Mouse (Mus musculus): ENCODE results near the gene Serpind1. TPM values are rescaled to one million over a fixed set of nuclear protein-coding genes. Genes with fewer than 3 reads are reported as not detected.

Gene Serpind1
- 3.8 TPM in 2 replicates for polyA plus RNA-seq (2012; rRNA removed)

DNA sequence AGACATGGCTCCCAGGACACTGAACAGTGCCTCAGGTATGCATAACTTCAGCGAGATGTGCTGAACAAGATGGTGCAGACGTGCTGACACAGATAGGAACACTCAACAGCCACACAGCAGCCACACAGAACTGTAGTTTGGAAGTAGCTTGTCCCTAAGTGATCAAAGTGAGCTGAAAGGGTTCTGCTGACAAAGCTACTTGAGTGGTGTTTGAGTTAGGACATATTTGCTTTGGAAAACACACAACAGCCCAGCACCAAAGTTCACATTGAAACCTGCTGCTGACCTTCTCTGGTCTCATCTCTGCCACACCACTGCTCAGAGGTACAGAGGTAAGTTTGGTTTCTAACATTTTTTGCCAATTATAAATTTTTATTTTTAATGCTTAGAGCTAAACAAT is at the start of gene Serpind1:
Serpind1 (plus strand) TSS at position 256 of the 400 bp plus-strand sequence.
- TF ChIP-seq POLR2A (IDR thresholded peaks at IDR 0.05; ENCODE audit: extremely low read depth, insufficient read depth, low read length) (no peak), CTCF (IDR thresholded peaks at IDR 0.05; ENCODE audit: extremely low read depth, insufficient read depth, low read length) (no peak)
- peaks cover 4% of the 10 kb centered on the region; the same call in 1 of the 2 replicates for H3K4me1 ChIP-seq (ENCODE audit: control insufficient read depth, insufficient read depth, low read length)
- H3K27ac ChIP-seq (ENCODE audit: insufficient read depth, low read length), result peak within 1 kb of the TSS; percentile 69; the same call in 1 of the 2 replicates
- H3K4me3 ChIP-seq (ENCODE audit: insufficient read depth, low read length), result no peak within 1 kb of the TSS

DNA sequence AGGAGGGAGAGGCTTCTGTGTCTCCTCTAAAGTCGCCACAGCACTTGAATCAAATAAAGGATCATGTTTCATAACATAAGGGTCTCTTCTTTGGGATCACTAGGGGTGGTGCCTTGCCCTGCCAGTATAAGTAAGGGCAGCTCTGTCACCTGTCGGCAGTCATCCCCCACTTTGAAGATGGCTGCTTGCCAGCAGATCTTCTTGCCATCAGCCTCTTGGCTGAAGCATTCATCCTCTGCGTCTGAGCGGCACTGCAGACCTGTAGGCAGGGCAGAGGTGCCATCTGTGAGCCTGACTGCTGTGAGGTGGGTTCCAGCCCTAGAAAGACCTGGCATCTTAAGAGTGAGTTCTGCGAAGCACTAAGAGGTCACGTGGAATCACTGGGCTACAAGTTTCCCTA is 48.0 kb upstream of the Serpind1 start:
- peaks cover 2% of the 10 kb centered on the region; the same call in 1 of the 2 replicates for H3K4me1 ChIP-seq (ENCODE audit: control insufficient read depth, insufficient read depth, low read length)
- H3K27ac ChIP-seq (ENCODE audit: insufficient read depth, low read length), result no peak overlapping the region
- H3K4me3 ChIP-seq (ENCODE audit: insufficient read depth, low read length), result no peak overlapping the region
- TF ChIP-seq CTCF (IDR thresholded peaks at IDR 0.05; ENCODE audit: extremely low read depth, insufficient read depth, low read length), result no peak
- TF ChIP-seq POLR2A (IDR thresholded peaks at IDR 0.05; ENCODE audit: extremely low read depth, insufficient read depth, low read length), result no peak

DNA sequence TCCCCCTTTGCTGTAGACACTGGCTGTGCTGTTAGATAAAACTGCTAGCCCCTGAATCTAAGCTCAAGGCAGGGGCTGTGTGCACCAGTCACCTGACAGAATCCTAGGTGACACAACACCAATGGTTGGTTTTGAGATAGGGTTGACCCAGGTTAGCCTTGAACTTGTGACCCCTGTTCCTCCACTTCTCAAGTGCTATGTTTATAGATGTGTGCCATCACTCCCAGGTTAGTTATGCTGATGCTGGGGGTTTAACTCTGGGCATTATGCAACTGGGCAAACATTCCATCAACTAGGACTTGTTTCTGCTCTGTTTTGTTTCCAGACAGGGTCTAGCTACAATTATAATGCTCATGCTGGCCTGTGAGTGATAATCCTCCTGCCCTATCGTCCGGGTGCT is 44.1 kb upstream of the Serpind1 start:
- Histone ChIP-seq H3K27ac (ENCODE audit: insufficient read depth, low read length) (no peak overlapping the region), H3K4me1 (ENCODE audit: control insufficient read depth, insufficient read depth, low read length) (no peaks in the 10 kb centered on the region), H3K4me3 (ENCODE audit: insufficient read depth, low read length) (no peak overlapping the region)
- TF ChIP-seq CTCF (IDR thresholded peaks at IDR 0.05; ENCODE audit: extremely low read depth, insufficient read depth, low read length), result no peak
- no peak for TF ChIP-seq POLR2A (IDR thresholded peaks at IDR 0.05; ENCODE audit: extremely low read depth, insufficient read depth, low read length)

DNA sequence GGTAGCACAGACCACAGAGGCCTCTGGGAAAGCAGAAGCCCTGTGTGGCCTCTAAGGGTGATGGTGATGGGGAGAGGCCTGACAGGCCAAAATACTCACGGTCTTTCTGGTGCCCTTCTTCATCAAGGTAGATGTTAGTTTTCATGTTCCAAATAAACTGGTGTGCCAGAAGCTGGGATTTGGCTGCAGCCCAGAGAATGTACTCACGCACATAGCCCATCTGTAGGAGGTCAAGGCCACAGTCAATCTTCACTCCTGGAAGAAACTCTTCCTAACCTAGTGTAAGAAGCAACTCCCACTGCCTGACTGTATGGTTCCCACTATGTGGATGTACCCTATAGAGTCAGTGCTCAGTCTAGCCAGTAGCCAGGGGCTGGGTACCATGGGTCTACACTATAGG is 40.2 kb upstream of the Serpind1 start:
- H3K4me1 ChIP-seq (ENCODE audit: control insufficient read depth, insufficient read depth, low read length), result no peaks in the 10 kb centered on the region
- no peak overlapping the region for H3K4me3 ChIP-seq (ENCODE audit: insufficient read depth, low read length)
- no peak for TF ChIP-seq CTCF (IDR thresholded peaks at IDR 0.05; ENCODE audit: extremely low read depth, insufficient read depth, low read length)
- no peak for TF ChIP-seq POLR2A (IDR thresholded peaks at IDR 0.05; ENCODE audit: extremely low read depth, insufficient read depth, low read length)
- no peak overlapping the region for H3K27ac ChIP-seq (ENCODE audit: insufficient read depth, low read length)

DNA sequence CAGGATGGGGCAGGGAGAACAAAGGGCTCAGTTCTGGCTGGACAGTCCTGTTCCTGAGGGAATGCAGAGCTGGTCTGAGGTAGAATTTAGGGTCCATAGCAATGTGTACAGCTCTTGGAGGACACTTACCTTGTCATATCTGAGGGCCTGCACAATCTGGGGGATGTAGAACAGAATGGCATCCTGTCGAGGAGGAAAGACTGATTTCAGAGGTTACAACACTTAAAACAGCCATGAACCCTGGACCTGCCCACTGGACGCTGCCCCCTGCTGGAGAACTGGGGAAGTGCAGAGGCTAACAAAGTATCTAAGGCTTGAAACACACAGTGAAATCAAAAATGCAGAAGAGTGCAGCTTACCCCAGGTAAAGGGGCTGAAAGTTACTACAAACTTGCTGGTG is 38.4 kb upstream of the Serpind1 start:
- Histone ChIP-seq H3K4me3 (ENCODE audit: insufficient read depth, low read length) (no peak overlapping the region), H3K4me1 (ENCODE audit: control insufficient read depth, insufficient read depth, low read length) (no peaks in the 10 kb centered on the region), H3K27ac (ENCODE audit: insufficient read depth, low read length) (no peak overlapping the region)
- TF ChIP-seq CTCF (IDR thresholded peaks at IDR 0.05; ENCODE audit: extremely low read depth, insufficient read depth, low read length) (peak; percentile 81), POLR2A (IDR thresholded peaks at IDR 0.05; ENCODE audit: extremely low read depth, insufficient read depth, low read length) (no peak)

DNA sequence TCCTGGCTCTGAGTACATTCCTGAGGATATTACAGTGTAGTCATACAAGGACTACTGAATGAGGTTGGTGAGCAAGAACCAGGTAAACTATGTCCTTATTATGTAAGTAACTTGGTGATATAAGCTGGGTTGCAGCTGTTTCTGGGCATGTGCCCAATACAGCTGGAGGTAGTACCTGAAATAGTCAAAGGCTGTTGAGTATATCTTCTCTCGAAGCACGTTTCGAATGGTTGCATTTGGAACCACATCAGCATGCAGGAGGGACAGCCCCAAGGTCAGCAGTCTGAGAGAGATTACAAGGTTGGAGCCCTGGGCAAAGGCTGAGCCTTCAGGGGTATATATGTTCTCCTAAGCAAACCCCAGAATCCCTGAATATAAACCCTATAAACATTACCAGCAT is 30.4 kb upstream of the Serpind1 start:
- H3K4me1 ChIP-seq (ENCODE audit: control insufficient read depth, insufficient read depth, low read length), result no peaks in the 10 kb centered on the region
- no peak overlapping the region for H3K27ac ChIP-seq (ENCODE audit: insufficient read depth, low read length)

DNA sequence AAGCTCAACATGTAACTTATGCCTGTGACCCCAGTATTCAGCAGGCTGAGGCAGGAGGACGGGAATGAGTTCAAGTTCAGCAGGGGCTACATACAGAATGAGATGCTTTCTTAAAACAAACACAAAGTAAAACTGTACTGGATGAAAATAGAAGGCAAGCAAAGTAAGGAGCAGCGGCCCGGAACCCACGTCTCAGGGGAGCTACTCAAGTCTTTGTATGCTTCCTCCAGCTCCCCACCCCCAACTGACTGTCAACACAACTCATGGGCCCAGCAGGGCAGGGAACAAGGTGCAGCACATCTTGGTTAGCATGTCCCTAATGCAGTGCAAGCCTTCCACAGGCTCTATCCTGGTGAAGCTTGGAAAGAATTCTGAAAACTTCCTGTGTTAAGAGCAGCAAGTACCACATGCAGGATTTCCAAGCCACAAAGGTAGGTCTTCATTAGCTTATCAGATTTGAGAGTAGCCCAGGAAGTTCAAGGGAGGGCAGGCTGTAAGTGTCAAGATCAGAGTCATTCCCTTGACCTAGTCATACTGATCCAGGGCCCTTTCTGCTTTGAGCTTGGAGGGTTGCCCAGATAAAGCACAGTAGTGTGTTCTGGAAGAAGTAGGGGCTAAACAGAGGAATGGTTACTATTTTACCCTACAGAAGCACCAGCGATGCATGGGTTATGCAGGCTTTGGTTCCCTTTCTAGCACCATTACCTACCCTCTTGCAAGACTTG is 27.5 kb upstream of the Serpind1 start:
- no peak overlapping the region for H3K27ac ChIP-seq (ENCODE audit: insufficient read depth, low read length)
- no peaks in the 10 kb centered on the region for H3K4me1 ChIP-seq (ENCODE audit: control insufficient read depth, insufficient read depth, low read length)
- TF ChIP-seq POLR2A (IDR thresholded peaks at IDR 0.05; ENCODE audit: extremely low read depth, insufficient read depth, low read length) (no peak), CTCF (IDR thresholded peaks at IDR 0.05; ENCODE audit: extremely low read depth, insufficient read depth, low read length) (no peak)
- no peak overlapping the region for H3K4me3 ChIP-seq (ENCODE audit: insufficient read depth, low read length)

More for the DNA sequence above, 30.4 kb upstream of the Serpind1 start:
- TF ChIP-seq POLR2A (IDR thresholded peaks at IDR 0.05; ENCODE audit: extremely low read depth, insufficient read depth, low read length) (no peak), CTCF (IDR thresholded peaks at IDR 0.05; ENCODE audit: extremely low read depth, insufficient read depth, low read length) (no peak)
- no peak overlapping the region for H3K4me3 ChIP-seq (ENCODE audit: insufficient read depth, low read length)

DNA sequence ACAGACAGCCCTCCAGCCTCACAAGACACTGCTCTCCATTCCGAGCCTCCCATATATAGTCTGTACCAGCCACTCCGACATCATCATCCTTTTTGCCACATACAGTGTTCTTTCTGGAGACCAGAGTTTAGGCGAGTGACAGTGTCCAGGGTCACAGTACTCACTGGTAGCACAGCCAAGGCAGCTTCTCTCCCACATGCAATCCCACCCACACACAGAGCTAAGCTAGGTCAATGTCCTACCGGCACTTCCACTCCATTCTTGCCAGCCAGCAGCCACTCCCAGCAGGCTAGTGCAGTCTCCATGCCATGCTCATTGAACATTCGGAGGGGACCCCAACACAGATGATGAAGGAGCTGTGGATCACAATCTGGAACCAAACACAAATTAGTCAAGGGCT is 23.7 kb upstream of the Serpind1 start:
- H3K27ac ChIP-seq (ENCODE audit: insufficient read depth, low read length), result no peak overlapping the region
- H3K4me3 ChIP-seq (ENCODE audit: insufficient read depth, low read length), result no peak overlapping the region
- no peak for TF ChIP-seq CTCF (IDR thresholded peaks at IDR 0.05; ENCODE audit: extremely low read depth, insufficient read depth, low read length)
- TF ChIP-seq POLR2A (IDR thresholded peaks at IDR 0.05; ENCODE audit: extremely low read depth, insufficient read depth, low read length), result no peak
- H3K4me1 ChIP-seq (ENCODE audit: control insufficient read depth, insufficient read depth, low read length), result no peaks in the 10 kb centered on the region

DNA sequence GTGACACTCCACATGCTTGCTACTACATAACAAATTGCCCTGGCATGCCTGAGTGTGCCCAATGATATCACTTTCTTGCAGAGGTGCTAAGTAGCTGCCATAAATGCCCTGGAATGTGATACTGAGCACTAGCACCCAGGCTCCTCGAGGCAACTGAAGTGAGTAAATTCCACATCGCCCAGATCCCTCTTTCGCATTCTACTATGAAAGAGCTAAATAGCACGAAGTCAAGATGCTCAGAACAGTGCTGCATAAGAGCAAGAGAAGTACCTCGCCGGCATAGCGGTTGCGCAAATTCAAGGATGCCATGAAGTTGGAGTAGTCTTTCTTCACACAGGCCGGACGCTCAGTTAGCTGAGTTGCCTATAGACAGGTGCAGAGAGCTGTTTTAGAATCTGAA is 22.1 kb upstream of the Serpind1 start:
- no peak overlapping the region for H3K27ac ChIP-seq (ENCODE audit: insufficient read depth, low read length)
- H3K4me3 ChIP-seq (ENCODE audit: insufficient read depth, low read length), result no peak overlapping the region
- H3K4me1 ChIP-seq (ENCODE audit: control insufficient read depth, insufficient read depth, low read length), result no peaks in the 10 kb centered on the region
- TF ChIP-seq CTCF (IDR thresholded peaks at IDR 0.05; ENCODE audit: extremely low read depth, insufficient read depth, low read length) (no peak), POLR2A (IDR thresholded peaks at IDR 0.05; ENCODE audit: extremely low read depth, insufficient read depth, low read length) (no peak)

DNA sequence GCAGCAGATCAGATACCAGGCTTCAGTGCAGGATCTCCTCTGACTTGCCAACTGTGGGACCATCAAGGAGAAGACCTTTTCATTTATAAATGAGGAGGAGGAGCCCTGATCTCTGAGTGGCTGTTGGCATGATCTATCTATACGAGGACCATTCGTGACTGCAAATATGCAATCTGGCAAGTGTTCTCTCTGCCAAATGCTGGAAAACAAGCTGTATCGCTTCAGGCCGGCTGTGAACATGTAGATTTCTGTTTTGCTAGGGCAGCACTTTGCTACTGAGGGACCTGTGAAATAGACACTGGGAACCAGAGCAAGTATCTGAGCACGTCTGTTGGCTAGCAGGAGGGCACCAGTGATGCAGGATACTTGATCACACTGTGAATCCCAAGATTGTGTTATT is 18.6 kb upstream of the Serpind1 start:
- Histone ChIP-seq H3K4me3 (ENCODE audit: insufficient read depth, low read length) (no peak overlapping the region), H3K27ac (ENCODE audit: insufficient read depth, low read length) (no peak overlapping the region), H3K4me1 (ENCODE audit: control insufficient read depth, insufficient read depth, low read length) (no peaks in the 10 kb centered on the region)
- TF ChIP-seq POLR2A (IDR thresholded peaks at IDR 0.05; ENCODE audit: extremely low read depth, insufficient read depth, low read length) (no peak), CTCF (IDR thresholded peaks at IDR 0.05; ENCODE audit: extremely low read depth, insufficient read depth, low read length) (no peak)

All from cortical plate, adult 2 months (tissue).